Mouse (Mus musculus) brain, embryonic 18.5 days (tissue): ENCODE data around the gene Zfp454.

Experiments
- DNase-seq: peaks from one replicate; pipeline ENCODE4 v3.0.0-alpha.2; 2012; ENCODE audit warnings: low read depth, low spot score

Zfp454 gene

DNA sequence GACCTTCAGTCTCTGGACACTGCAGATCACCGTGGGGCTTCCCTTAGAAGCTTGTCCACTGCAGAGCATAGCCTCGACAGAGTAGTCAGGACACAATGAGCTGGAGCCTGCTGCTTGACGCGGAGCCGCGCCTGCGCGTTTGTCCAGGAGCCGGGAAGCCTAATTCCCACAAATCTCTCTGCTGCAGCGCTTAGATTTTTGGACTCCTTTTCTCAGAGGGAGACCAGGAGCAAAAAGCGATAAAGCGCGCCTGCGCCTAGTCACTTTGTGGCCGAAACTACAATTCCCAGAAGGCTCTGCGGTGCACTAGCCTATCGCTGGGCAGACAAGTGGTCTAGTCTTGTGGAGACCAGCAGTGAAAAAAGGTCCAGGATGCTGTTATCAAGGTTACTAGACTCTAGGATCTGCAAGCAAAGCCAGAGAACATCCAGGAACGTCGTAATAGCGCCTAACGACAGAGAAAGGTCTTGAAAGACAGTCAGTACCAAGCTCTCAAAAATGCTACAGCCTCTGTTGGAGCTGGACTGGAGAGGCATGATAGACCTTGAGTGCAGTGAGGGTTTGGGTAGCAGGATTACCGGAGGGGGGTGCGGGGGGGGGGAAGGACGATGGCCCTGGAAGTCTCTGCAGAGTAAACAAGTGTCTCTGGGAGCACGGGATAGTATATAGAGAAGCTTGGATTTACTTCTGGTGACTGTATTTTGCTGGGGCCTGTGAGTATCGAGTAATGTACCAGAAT, at the start of gene Zfp454:
Gene Zfp454 (minus strand): TSS at position 262 of the 739 bp plus-strand sequence.
- DNase-seq, result peak; percentile 92

- DNase-seq, result no peak
Observed at GRCm38 (mm10) chr11:50932040-50932439, 44.6 kb upstream of the Zfp454 start.

DNA sequence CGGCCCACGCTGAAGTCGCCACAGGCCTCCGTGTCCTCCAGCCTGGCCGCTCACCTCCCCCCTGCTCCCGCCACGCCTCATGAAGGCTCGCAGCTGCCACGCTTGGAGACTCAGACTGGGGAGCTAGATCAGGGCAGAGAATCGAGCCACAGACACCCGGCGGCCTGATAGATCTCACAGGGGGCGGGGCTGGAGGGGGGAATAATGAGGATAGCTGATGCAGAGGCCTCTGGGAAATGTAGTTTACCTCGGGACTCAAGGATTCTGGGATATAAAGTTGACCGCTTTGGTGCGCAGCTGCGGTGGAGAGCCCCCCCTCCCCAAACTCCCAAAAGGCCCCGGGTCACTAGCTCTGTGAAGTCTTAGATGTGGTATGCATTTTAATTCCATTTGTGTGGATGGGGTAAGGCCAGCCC, 44.0 kb upstream of the Zfp454 start, which contains the start of gene Zfp354b:
Gene Zfp354b (minus strand): TSS at position 183 of the 416 bp plus-strand sequence.
- DNase-seq, result peak; percentile 90

GRCm38 (mm10) chr11:50931021-50931420, 43.6 kb upstream of the Zfp454 start:
- DNase-seq, result no peak

DNA sequence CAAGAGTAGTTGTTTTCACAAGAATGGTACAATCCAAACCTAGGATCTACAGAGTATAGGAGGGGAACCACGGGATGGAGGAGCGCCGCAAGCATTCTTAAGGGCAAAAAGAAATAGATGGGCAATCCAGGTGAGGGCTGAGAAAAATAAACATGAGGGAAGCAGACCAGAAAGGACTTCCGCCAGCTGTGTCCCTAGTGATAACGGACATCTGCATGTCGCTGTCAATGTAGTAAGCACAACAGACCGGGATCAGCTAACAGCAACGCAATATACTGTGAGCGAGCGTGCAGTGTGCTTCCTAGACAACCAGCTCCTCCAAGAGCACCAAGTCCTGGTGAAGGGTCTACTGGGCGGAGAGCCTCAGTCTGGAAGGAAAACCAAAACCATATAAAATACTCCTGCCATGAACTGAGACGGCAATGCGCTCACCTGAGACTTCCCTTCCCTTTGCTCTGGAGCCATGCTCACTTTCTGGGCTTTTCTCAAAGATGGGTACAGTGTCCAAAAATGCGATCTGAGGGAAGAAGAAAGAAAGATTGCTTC, 43.1 kb upstream of the Zfp454 start:
- peak; percentile 4 for DNase-seq

- DNase-seq, result peak; percentile 79
Observed at GRCm38 (mm10) chr11:50915671-50916320, 28.3 kb upstream of the Zfp454 start, which contains the start of gene Zfp2. Gene Zfp2, minus strand, starts transcription at chr11:50916165.

DNA sequence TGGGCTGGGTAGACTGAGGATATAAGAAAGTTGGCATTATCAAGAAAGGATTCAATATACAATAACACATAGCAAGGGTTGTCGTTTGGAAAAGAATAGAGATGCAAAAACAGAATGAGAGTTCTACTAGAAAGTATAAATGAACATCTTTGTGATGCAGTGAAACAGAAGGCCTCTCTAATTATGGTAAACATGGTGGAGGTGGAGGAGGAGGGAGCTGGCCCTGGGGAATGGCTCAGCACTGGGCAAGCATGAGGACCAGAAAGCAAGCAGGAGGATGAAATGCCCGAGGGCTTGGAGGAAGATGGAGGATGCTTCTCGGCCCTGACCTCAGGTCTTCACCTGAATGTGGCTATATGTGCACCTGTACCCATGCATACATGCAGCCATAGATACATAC, 27.0 kb upstream of the Zfp454 start:
- no peak for DNase-seq

DNA sequence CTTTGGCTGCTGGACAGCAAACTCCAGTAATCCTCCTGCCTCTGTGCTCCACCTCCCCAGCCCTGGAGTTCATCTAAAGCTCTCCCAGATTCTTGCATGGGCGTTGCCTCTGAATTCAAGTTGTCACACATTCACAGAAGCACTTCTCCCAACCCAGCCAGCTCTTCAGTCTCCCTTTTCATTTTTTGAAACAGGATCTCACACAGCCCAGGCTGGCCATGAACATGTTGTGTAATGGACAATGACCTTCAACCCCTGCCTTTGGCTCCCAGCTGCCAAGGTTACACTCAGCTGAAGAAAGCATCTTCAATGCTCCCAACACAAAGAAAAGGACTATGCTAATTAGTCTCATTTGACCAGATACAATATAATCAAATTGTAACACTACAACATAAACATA, 25.9 kb upstream of the Zfp454 start:
- DNase-seq, result no peak

GRCm38 (mm10) chr11:50908136-50908535, 20.7 kb upstream of the Zfp454 start:
- no peak for DNase-seq

DNA sequence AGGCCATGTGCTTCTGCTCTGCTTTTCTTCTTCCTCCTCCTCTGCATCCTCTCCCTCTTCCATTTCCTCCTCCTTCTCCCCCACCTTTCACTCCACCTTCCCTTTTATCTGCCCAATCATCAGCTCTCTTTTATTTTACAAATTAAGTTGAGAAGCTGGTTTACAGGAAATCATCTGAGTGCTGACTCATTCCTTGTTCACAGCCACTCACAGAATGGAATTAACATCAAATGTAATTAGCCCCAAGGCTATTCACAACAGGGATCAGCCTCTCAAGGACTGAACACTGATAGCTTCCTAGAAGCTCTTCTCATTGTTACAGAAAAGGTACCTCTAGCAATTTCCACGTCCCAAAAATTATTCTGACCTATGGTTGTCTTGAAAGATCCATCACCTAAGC, 9.9 kb upstream of the Zfp454 start:
- DNase-seq, result no peak

GRCm38 (mm10) chr11:50892441-50892840, 5.0 kb upstream of the Zfp454 start:
- no peak for DNase-seq

- no peak for DNase-seq
Observed at GRCm38 (mm10) chr11:50886933-50887293, 538 bp downstream of the Zfp454 start.

DNA sequence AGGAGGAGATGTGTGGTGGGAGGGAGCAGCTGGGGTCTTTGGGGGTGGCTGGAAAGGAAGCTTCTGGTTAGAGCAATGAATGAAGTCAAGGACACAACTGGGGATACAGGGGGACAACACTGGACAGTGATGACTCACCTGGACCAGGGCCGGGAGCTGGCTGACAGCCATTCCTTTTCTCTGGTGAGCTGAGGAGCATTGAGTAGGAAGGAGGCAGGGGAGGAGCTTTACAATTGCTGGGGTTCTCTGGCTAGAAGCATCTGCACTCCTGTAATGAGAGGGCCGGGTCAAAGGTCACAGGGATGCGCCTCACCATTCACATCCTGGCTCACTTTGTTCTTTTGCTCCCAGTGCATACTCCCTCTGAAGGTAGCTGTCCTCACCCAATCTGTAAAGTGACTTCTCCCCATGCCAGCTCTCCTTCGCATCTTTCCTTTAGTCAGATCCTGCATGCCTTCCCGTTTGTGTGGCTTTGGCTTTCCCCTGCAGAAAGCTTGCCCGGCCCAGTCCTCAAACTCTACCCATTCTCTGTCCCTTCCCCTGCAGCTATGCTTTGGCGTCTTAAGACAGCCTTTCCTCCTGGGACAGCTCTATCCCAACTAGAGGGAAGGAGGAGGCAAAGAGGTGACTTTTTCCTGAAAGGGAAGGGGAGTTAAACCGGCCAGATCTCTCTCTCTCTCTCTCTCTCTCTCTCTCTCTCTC, 1.1 kb downstream of the Zfp454 start:
- no peak for DNase-seq

DNA sequence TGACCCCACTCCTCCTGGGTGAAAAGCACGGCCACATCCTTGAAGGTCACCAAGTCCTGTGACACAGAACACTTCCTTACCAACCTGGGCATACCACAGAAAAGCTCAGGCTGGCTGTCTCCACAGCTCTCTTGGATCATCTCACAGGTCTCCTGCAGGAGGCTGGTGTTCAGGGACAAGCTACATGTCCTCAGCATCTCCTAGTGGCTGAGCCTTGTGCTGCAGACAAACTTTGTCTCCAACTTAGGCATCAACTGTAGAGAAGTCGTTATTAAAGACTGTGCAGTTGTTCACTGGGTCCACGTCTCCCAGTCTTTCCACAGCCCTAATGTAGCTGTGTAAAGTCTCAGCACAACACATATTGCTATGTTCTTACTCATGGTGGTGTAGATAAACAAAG, 3.7 kb downstream of the Zfp454 start:
- no peak for DNase-seq

- no peak for DNase-seq
Observed at GRCm38 (mm10) chr11:50878641-50879040, 8.8 kb downstream of the Zfp454 start.

GRCm38 (mm10) chr11:50850989-50851601, 36.4 kb downstream of the Zfp454 start:
- DNase-seq, result no peak

DNA sequence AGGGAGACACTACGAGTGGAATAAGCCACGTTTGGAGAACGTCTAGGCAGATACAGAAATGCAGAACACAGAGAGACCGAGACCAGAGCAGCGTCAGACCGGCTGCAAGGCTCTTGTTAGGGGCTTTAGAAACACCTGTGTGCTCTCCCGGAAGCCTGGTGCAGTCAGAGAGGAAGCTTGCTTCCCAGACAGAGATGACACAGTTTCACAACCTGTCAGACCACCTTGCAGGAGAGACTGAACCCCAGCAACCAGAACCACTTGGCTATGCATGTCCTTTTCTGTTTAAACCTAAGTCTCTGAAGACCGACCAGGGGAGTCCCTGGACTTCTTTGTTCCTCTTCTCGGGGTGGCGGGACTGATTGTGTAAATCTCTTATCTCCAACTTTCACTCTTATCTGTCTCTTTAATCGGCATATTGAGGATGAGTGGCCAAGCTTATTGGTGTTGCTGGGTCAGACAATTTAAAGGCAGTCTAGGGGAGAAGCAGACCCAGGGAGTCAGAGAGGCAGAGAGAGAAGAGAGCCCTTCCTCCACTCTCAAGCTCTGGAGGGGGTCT, 37.2 kb downstream of the Zfp454 start, which contains the start of gene Grm6:
Gene Grm6 (plus strand): TSS at position 509 of the 559 bp plus-strand sequence.
- no peak for DNase-seq

GRCm38 (mm10) chr11:50849310-50849709, 38.1 kb downstream of the Zfp454 start:
- DNase-seq, result no peak

DNA sequence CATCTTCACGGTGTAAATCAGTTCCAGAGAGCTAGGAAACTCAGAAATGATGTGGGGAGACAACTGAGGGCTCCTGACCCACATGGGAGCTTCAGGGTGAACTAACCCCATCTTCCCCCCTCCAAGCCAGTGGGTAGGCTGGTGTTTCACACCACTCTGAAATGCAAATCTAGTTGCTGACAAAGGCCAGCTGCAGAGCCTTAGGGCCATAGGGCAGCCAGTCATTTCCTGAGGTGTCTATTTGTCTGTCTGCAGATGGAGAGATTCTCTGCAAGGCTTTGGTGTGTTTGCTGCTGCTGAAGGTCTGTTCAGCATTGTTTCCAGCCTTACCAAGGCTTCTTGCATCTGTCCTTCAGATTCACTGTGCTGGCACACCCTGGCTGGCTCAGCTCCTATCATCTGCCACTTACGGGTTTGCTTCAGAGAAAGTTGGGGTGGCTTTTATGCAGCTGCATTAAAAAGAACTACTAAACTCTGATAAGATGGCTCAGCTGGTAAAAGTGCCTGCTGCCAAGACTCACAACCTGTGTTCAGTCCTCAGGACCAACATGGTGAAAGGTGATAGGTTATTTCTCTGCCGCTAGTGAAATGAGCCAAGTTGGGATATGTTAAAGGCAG, 38.8 kb downstream of the Zfp454 start:
- DNase-seq, result no peak

DNA sequence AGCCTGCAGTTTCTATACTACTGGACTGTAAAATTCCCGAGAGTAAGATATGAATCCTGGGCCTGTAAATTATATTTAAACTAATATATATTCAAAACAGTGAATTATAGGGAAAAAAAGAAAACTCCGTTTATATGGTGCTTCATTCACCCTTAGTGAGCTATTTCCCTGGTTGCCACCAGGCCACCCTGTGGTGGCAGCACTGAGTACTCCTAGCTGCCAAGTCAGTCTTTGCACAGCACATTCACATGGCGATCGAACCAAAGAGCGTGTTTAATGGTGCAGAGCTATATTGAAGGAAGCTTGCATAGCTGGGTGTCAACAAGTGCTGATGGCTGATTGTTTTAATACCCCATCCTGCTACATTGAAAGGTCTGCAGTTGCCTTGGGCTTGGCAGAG, 40.4 kb downstream of the Zfp454 start:
- DNase-seq, result no peak

GRCm38 (mm10) chr11:50845951-50846350, 41.5 kb downstream of the Zfp454 start:
- DNase-seq, result no peak
